Mouse (Mus musculus): ENCODE measurements at regions not wholly inside any gene's neighbourhood (a gene's known extent, or its start where the extent isn't known, plus 50 kb on each side); places are given as distances from the start of the nearest gene placed in this dataset.
A peak's percentile ranks its signal among the peaks of the same experiment; 100 is the strongest.
"Not testable (repeated sequence)": the region's sequence is repeated elsewhere in the genome, so short reads cannot be mapped to it uniquely, and the experiment has no call there.

- DNase-seq: no peak
Observed at GRCm38 (mm10) chr6:31898609-31899008, 151.4 kb upstream of the 1700012A03Rik start.

- peak; percentile 13 for DNase-seq
Observed at GRCm38 (mm10) chr6:31897001-31897400, 153.0 kb upstream of the 1700012A03Rik start.

- no peak for DNase-seq
Observed at GRCm38 (mm10) chr6:31895835-31896234, 154.2 kb upstream of the 1700012A03Rik start.

- DNase-seq: no peak
Observed at GRCm38 (mm10) chr6:31886931-31887330, 163.1 kb upstream of the 1700012A03Rik start.

- not testable (repeated sequence) for DNase-seq
Observed at GRCm38 (mm10) chr6:31885196-31885595, 164.8 kb upstream of the 1700012A03Rik start.

GRCm38 (mm10) chr6:31883726-31884125, 166.3 kb upstream of the 1700012A03Rik start:
- DNase-seq: no peak

GRCm38 (mm10) chr6:31874616-31875015, 175.4 kb upstream of the 1700012A03Rik start:
- DNase-seq: no peak

- DNase-seq: no peak
Observed at GRCm38 (mm10) chr6:31873911-31874310, 176.1 kb upstream of the 1700012A03Rik start.

GRCm38 (mm10) chr6:31871766-31872165, 178.3 kb upstream of the 1700012A03Rik start:
- no peak for DNase-seq

- DNase-seq: no peak
Observed at GRCm38 (mm10) chr6:31861996-31862395, 188.1 kb upstream of the 1700012A03Rik start.

- DNase-seq: no peak
Observed at GRCm38 (mm10) chr6:31859621-31860020, 190.4 kb upstream of the 1700012A03Rik start.

GRCm38 (mm10) chr6:31854261-31854660, 195.8 kb upstream of the 1700012A03Rik start:
- no peak for DNase-seq

- DNase-seq: no peak
Observed at GRCm38 (mm10) chr6:31846319-31846718, 203.7 kb upstream of the 1700012A03Rik start.

- DNase-seq: no peak
Observed at GRCm38 (mm10) chr6:31845671-31846070, 204.4 kb upstream of the 1700012A03Rik start.

- no peak for DNase-seq
Observed at GRCm38 (mm10) chr6:31840621-31841020, 209.4 kb upstream of the 1700012A03Rik start.

GRCm38 (mm10) chr6:31838588-31838987, 211.5 kb upstream of the 1700012A03Rik start:
- no peak for DNase-seq

- no peak for DNase-seq
Observed at GRCm38 (mm10) chr6:31835795-31836194, 214.3 kb upstream of the 1700012A03Rik start.

GRCm38 (mm10) chr6:31834503-31834902, 215.5 kb upstream of the 1700012A03Rik start:
- DNase-seq: no peak

- DNase-seq: no peak
Observed at GRCm38 (mm10) chr6:31830610-31831009, 219.4 kb upstream of the 1700012A03Rik start.

GRCm38 (mm10) chr6:31823616-31824015, 226.4 kb upstream of the 1700012A03Rik start:
- peak; percentile 34 for DNase-seq

- DNase-seq: peak; percentile 25
Observed at GRCm38 (mm10) chr6:31822186-31823085, 227.6 kb upstream of the 1700012A03Rik start.

- no peak for DNase-seq
Observed at GRCm38 (mm10) chr6:31821621-31822020, 228.4 kb upstream of the 1700012A03Rik start.

GRCm38 (mm10) chr6:31817640-31818039, 232.4 kb upstream of the 1700012A03Rik start:
- no peak for DNase-seq

- no peak for DNase-seq
Observed at GRCm38 (mm10) chr6:31811890-31812289, 238.2 kb upstream of the 1700012A03Rik start.

Measured in cerebellum, adult 11 months (tissue).